Mouse (Mus musculus) lung, postnatal 10 days (tissue): ENCODE measurements around the gene Ifitm10.
A peak's percentile ranks its signal among the peaks of the same experiment; 100 is the strongest.
"Not testable (repeated sequence)": the region's sequence is repeated elsewhere in the genome, so short reads cannot be mapped to it uniquely, and the experiment has no call there.

Source experiments
- DNase-seq: peaks from one replicate; pipeline ENCODE4 v3.0.0; 2021

Gene Ifitm10

GRCm38 (mm10) chr7:142319124-142319523, 54.4 kb downstream of the Ifitm10 start:
- no peak for DNase-seq

GRCm38 (mm10) chr7:142317216-142317615, 56.3 kb downstream of the Ifitm10 start:
- no peak for DNase-seq

GRCm38 (mm10) chr7:142316558-142316957, 57.0 kb downstream of the Ifitm10 start:
- DNase-seq = peak; percentile 46

GRCm38 (mm10) chr7:142314600-142315285, 58.8 kb downstream of the Ifitm10 start:
- no peak for DNase-seq

GRCm38 (mm10) chr7:142303929-142304328, 69.6 kb downstream of the Ifitm10 start:
- not testable (repeated sequence) for DNase-seq

- DNase-seq = no peak
These were observed 70.3 kb downstream of the Ifitm10 start, which contains the start of gene Krtap5-4 for GRCm38 (mm10) chr7:142303249-142303648. Krtap5-4 (plus strand) TSS chr7:142303549.

- DNase-seq = not testable (repeated sequence)
These were observed 76.5 kb downstream of the Ifitm10 start, which contains the start of gene Krtap5-1 for GRCm38 (mm10) chr7:142297018-142297417. Krtap5-1 (minus strand) TSS chr7:142297118.

- DNase-seq = peak; percentile 40
These were observed 77.4 kb downstream of the Ifitm10 start for GRCm38 (mm10) chr7:142296108-142296507.

- DNase-seq = no peak
These were observed 78.1 kb downstream of the Ifitm10 start for GRCm38 (mm10) chr7:142295418-142295817.

GRCm38 (mm10) chr7:142293851-142294250, 79.7 kb downstream of the Ifitm10 start:
- peak; percentile 34 for DNase-seq

- DNase-seq = peak; percentile 53
These were observed 87.5 kb downstream of the Ifitm10 start for GRCm38 (mm10) chr7:142285910-142286612.

GRCm38 (mm10) chr7:142285130-142285835, 88.3 kb downstream of the Ifitm10 start:
- DNase-seq = peak; percentile 59

GRCm38 (mm10) chr7:142284615-142285080, 88.9 kb downstream of the Ifitm10 start:
- DNase-seq = peak; percentile 95

- peak; percentile 82 for DNase-seq
These were observed 89.4 kb downstream of the Ifitm10 start for GRCm38 (mm10) chr7:142284023-142284591.

GRCm38 (mm10) chr7:142282847-142283246, 90.7 kb downstream of the Ifitm10 start:
- not testable (repeated sequence) for DNase-seq

GRCm38 (mm10) chr7:142279291-142279690, 94.3 kb downstream of the Ifitm10 start:
- DNase-seq = not testable (repeated sequence)

GRCm38 (mm10) chr7:142278183-142278582, 95.4 kb downstream of the Ifitm10 start:
- DNase-seq = peak; percentile 80
